25 mouse cellular contexts compared by ENCODE assay signal in the genomic region with DNA sequence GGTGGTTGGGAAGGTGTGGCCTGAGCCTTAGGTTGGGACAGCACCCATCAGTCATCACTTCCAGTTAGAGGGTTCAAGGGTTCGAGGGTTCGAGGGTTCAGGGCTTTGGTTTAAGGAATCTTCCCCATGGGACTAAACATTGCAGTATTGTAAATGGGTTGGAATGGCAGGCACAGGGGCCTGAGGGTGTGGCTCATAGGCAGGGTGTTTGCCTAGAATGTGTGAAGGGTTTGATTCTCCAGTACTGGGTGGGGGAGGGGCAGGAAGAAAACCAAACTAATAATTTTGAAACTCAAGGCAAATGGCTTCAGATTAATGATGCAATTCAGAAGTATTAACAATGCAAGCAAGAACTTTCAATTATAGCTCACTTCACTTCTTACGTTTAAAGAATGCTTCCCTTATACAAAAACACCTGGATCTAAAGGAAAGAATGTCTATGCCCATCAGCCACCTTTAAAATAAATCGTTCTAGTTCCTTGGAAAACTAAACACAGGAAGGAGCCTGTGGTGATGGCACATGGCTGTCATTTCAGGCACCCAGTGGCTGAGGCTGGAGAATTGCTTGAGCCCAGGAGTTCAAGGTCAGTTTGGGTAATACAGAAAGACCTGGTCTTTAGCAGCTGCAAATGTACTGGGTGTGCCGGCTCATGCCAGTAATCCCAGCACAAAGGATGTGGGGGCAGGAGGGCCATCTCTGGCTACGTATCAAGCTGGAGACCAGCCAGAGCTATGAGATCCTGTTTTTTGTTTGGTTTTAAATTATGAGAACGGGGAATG. TPM values are rescaled to one million over a fixed set of nuclear protein-coding genes. Genes with fewer than 3 reads are reported as not detected.
"Had no signal": no experiment of that assay in that cellular context is flagged by ENCODE, and none has a peak within 500 bp of the region (broad histone marks: within the 10 kb centered on the region; RNA-seq: fewer than 3 reads in every experiment).

No protein-coding gene starts in this region.

- H3K36me3 ChIP-seq: kidney, embryonic 15.5 days; limb, embryonic 12.5 days; limb, embryonic 15.5 days; midbrain, embryonic 12.5 days; midbrain, embryonic 15.5 days; neural tube, embryonic 13.5 days; stomach, embryonic 15.5 days had no signal

- DNase-seq: kidney, adult 8-10 months; kidney, postnatal 10 days; kidney, postnatal 36 days; layer of hippocampus, postnatal 36 days; liver, postnatal 0 days; lung, embryonic 14.5 days; retina, postnatal 1 day; right cerebral cortex, postnatal 25 days; spleen, adult 18-20 months; thymus, adult 2 months; thymus, postnatal 14 days had no signal

- H3K4me1 ChIP-seq: limb, embryonic 12.5 days; limb, embryonic 15.5 days; midbrain, embryonic 12.5 days; midbrain, embryonic 15.5 days; stomach, embryonic 15.5 days had no signal

- H3K9me3 ChIP-seq: kidney, embryonic 15.5 days; limb, embryonic 12.5 days; limb, embryonic 15.5 days; midbrain, embryonic 12.5 days; midbrain, embryonic 15.5 days; neural tube, embryonic 13.5 days; stomach, embryonic 15.5 days had no signal

- H3K4me3 ChIP-seq: kidney, embryonic 15.5 days; left cerebral cortex, adult 2 months; limb, embryonic 12.5 days; limb, embryonic 15.5 days; midbrain, embryonic 12.5 days; midbrain, embryonic 15.5 days; neural tube, embryonic 13.5 days; stomach, embryonic 15.5 days had no signal

- H3K27ac ChIP-seq: kidney, embryonic 15.5 days; left cerebral cortex, adult 2 months; limb, embryonic 12.5 days; limb, embryonic 15.5 days; liver, embryonic 14.5 days; macrophage; midbrain, embryonic 12.5 days; midbrain, embryonic 15.5 days; neural tube, embryonic 13.5 days; stomach, embryonic 15.5 days had no signal

- H3K4me2 ChIP-seq: kidney, embryonic 15.5 days; limb, embryonic 12.5 days; limb, embryonic 15.5 days; liver, embryonic 11.5 days; lung, embryonic 14.5 days; midbrain, embryonic 12.5 days; midbrain, embryonic 15.5 days; neural tube, embryonic 13.5 days; stomach, embryonic 15.5 days had no signal

- ATAC-seq: liver, postnatal 0 days; lung, postnatal 0 days; midbrain, embryonic 15.5 days had no signal

- H3K9ac ChIP-seq: kidney, embryonic 15.5 days; limb, embryonic 12.5 days; limb, embryonic 15.5 days; liver, embryonic 14.5 days; liver, postnatal 0 days; lung, embryonic 14.5 days; midbrain, embryonic 12.5 days; midbrain, embryonic 15.5 days; neural tube, embryonic 13.5 days; stomach, embryonic 15.5 days had no signal

RNA-seq across cellular contexts. Expression of gene Doc2b, which starts 6.1 kb away (rescaled TPM):
- total RNA-seq: megakaryocyte, adult 5-6 weeks; neutrophil, adult 5-6 weeks had no signal
- polyA plus RNA-seq: liver, postnatal 0 days; macrophage had no signal
